Mouse (Mus musculus): ENCODE results near the gene Tubb5.

Tubb5 gene

GRCm38 (mm10) chr17:35796835-35797234, 41.3 kb downstream of the Tubb5 start:
- DNase-seq (ENCODE audit: low read depth, low spot score): no peak

DNA sequence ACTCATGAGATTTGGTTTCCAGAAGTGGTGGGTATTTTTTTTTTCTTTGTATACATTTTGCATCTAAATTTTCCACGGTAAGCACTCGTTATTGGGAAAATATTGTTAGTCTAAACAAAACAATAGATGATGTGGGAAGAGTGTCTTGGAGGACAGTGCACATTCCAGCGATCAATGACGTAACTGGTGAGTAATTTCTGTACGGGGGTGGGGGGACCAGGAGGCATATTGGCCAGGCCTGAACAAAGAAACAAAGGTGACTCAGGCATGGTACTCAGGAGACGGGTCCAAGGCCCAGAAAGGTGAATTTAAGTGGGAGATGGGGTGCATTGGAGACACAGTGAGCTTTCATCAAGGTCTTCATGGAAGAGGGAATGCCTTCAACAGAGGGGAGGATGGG, 42.5 kb downstream of the Tubb5 start:
- no peak for DNase-seq (ENCODE audit: low read depth, low spot score)

DNA sequence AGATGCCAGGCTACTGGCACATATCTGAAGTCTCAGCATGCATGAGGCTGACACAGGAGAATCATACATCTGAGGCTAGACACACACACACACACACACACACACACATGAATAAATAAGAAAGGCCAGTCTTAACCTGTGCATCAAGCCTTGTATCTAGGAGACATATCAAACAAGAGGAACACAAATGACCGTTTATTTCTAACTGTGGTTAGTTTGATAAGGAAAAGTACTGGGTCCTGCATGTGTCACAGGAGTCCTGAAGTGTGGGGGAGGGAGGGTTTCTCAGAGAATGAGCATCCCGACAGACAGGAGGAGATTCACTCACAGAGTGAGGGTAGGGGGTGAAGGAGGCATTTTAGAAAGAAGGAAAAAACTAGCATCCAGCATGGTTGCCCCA, 43.0 kb downstream of the Tubb5 start:
- no peak for DNase-seq (ENCODE audit: low read depth, low spot score)

GRCm38 (mm10) chr17:35792837-35793236, 45.3 kb downstream of the Tubb5 start:
- DNase-seq (ENCODE audit: low read depth, low spot score): no peak

- no peak for DNase-seq (ENCODE audit: low read depth, low spot score)
These were observed 47.2 kb downstream of the Tubb5 start for GRCm38 (mm10) chr17:35790933-35791332.

GRCm38 (mm10) chr17:35788025-35788424, 50.1 kb downstream of the Tubb5 start:
- no peak for DNase-seq (ENCODE audit: low read depth, low spot score)

DNA sequence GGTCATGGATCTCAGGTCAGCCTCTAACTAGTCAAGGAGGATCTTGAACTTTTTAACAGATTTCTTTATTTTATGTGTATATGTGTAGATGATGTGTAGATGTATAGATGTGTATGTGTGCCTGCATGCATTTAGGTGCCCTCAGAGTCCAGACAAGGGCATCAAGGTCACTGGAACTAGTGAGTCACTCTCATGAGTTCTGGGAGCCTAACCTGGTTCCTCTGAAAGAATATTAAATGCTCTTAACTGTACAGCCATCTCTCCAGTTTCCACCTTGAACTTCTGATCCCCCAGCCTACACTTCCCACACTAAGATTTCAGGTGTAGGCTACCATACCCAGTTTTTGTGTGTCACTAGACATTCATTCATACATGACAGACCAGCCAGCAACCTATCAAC, 50.6 kb downstream of the Tubb5 start:
- no peak for DNase-seq (ENCODE audit: low read depth, low spot score)

DNA sequence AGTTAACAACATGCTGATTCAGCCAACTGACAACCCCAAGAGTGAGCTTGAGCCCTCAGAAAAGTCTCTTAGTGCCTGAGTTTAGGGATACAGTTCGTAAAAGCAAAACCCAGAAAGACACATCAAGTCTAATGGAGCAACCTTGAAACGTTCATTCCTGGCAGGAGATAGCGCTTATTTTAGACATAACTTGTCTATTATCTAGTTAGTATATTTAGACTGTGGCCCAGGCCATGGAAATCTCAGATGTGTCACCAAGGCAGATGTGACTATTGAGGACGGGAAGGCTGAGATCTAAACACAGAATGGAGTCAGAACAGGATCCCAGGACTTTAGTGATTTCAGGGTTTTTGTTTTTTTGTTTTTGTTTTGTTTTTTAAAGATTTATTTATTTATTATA, 53.0 kb downstream of the Tubb5 start:
- no peak for DNase-seq (ENCODE audit: low read depth, low spot score)

GRCm38 (mm10) chr17:35783944-35784343, 54.2 kb downstream of the Tubb5 start:
- no peak for DNase-seq (ENCODE audit: low read depth, low spot score)

All from retina, adult 2 months (tissue).